Mouse (Mus musculus): ENCODE data around the gene Fer1l5. TPM values are rescaled to one million over a fixed set of nuclear protein-coding genes. Genes with fewer than 3 reads are reported as not detected.

Gene Fer1l5
- polyA plus RNA-seq, 1 experiment from 2014 or later = 1.3 TPM

DNA sequence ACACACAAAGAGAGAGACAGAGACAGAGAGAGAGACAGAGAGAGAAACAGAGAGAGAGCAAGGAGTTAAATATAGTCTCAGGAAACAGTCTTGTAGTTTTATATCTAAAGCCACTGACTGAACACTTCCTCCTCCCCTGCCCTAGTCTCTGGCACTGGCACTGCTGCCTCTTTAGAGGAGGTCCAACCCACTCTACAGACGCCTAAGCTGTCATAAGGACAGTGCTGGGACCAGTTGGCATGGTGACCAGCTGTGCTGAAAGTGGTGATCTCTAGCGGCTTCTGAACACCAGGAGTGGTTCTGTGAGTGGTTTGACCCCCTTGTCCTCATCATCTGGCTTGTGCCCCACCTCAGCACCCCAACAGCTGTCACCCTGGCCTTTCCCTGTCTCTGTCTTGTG is 89.7 kb downstream of the Fer1l5 start:
- Histone ChIP-seq H3K9ac (no peak overlapping the region), H3K4me1 (no peaks in the 10 kb centered on the region), H3K36me3 (no peaks in the 10 kb centered on the region), H3K4me2 (replicated peaks) (no peak overlapping the region), H3K4me3 (no peak overlapping the region), H3K27me3 (no peaks in the 10 kb centered on the region), H3K9me3 (no peaks in the 10 kb centered on the region), H3K27ac (no peak overlapping the region)
- WGBS = 53% methylated on average over 2 of the region's 2 CpGs
- ATAC-seq (ENCODE audit: insufficient number of reproducible peaks, insufficient read depth, low FRiP score, low TSS enrichment) = no peak

GRCm38 (mm10) chr1:36465641-36466160 is 93.6 kb downstream of the Fer1l5 start:
- WGBS = 72% methylated on average over 4 of the region's 4 CpGs
- no peak for ATAC-seq (ENCODE audit: insufficient number of reproducible peaks, insufficient read depth, low FRiP score, low TSS enrichment)
- Histone ChIP-seq H3K27me3 (no peaks in the 10 kb centered on the region), H3K4me1 (no peaks in the 10 kb centered on the region), H3K4me3 (no peak overlapping the region), H3K4me2 (replicated peaks) (no peak overlapping the region), H3K9ac (no peak overlapping the region), H3K9me3 (no peaks in the 10 kb centered on the region), H3K27ac (no peak overlapping the region), H3K36me3 (no peaks in the 10 kb centered on the region)

- 45% methylated on average over 5 of the region's 5 CpGs for WGBS
- H3K9me3 ChIP-seq = no peaks in the 10 kb centered on the region
- H3K9ac ChIP-seq = no peak overlapping the region
Measured at GRCm38 (mm10) chr1:36467446-36467845, 95.4 kb downstream of the Fer1l5 start.

DNA sequence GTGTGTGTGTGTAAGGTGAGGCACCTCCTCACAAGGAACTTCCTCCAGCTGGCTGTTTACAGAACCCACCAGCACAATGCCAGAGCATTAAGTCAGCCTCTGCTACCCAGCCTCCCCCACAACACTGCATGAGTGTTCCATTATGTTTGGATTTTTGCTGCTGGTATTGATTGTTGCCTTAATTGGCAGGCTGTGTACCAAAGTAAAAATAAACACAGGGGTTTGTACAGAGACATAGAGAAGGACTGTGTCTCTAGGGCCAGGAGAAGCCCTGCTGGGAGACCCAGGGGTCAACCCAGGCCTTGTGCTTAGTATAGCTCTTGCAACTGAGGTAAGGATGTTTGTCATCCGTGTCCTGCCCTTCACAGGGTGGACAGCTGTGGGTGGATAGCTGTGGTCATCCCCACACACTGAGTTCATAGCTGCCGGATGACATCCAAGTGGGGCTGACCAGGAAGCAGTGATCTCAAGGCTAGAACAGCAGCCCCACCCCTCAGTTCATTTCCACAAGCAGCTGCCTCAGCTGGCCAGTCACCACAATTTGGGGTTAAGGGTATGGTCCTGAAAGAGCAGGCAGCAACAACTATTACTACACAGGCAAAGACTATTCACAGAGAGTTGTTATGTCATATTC is 97.8 kb downstream of the Fer1l5 start:
- ATAC-seq (ENCODE audit: insufficient number of reproducible peaks, insufficient read depth, low FRiP score, low TSS enrichment) = no peak
- Histone ChIP-seq H3K4me1 (peaks cover 31% of the 10 kb centered on the region), H3K9me3 (no peaks in the 10 kb centered on the region), H3K27ac (0 out of 2 replicates have a peak overlapping the region, but pooled peaks have one; percentile 36), H3K27me3 (no peaks in the 10 kb centered on the region), H3K36me3 (no peaks in the 10 kb centered on the region), H3K4me3 (no peak overlapping the region), H3K9ac (no peak overlapping the region), H3K4me2 (replicated peaks) (no peak overlapping the region)
- 15% methylated on average over 2 of the region's 2 CpGs for WGBS

More at GRCm38 (mm10) chr1:36467446-36467845, 95.4 kb downstream of the Fer1l5 start:
- ATAC-seq (ENCODE audit: insufficient number of reproducible peaks, insufficient read depth, low FRiP score, low TSS enrichment) = no peak
- Histone ChIP-seq H3K4me3 (no peak overlapping the region), H3K36me3 (no peaks in the 10 kb centered on the region), H3K4me2 (replicated peaks) (no peak overlapping the region), H3K27me3 (no peaks in the 10 kb centered on the region), H3K27ac (no peak overlapping the region), H3K4me1 (peaks cover 6% of the 10 kb centered on the region)

GRCm38 (mm10) chr1:36471181-36472105 is 99.4 kb downstream of the Fer1l5 start, which contains the start of gene Cnnm4:
Gene Cnnm4, plus strand, starts transcription at chr1:36471620.
- peak within 1 kb of the TSS; percentile 66 for H3K9ac ChIP-seq
- H3K9me3 ChIP-seq = no peaks in the 10 kb centered on the region
- peak within 1 kb of the TSS; percentile 69 for H3K4me2 ChIP-seq (replicated peaks)
- H3K36me3 ChIP-seq = no peaks in the 10 kb centered on the region
- H3K4me3 ChIP-seq = peak within 1 kb of the TSS; percentile 63
- peak; percentile 86 for ATAC-seq (ENCODE audit: insufficient number of reproducible peaks, insufficient read depth, low FRiP score, low TSS enrichment)
- WGBS = under 1% methylated on average over 81 of the region's 98 CpGs
- no peaks in the 10 kb centered on the region for H3K27me3 ChIP-seq
- H3K27ac ChIP-seq = peak within 1 kb of the TSS; percentile 67; the same call in 1 of the 2 replicates
- H3K4me1 ChIP-seq = peaks cover 46% of the 10 kb centered on the region

Small RNA genes within 50 kb of the gene (microRNA-seq; reads per million reads assigned to microRNA genes)
- gene Mir6898 = not detected

Other genes with a start within 250 kb of the Fer1l5 start
- gene Uggt1, start 127.6 kb upstream of the Fer1l5 start, polyA plus RNA-seq (2016; fragmentation: Nextera tagmentation; extraction: Ambion mirVana) = 52.7 and 54.7 TPM in 2 replicates
- gene Neurl3, start 97.6 kb upstream of the Fer1l5 start, polyA plus RNA-seq (2016; fragmentation: Nextera tagmentation; extraction: Ambion mirVana) = 0.80 and 0.90 TPM in 2 replicates
- gene Arid5a, start 64.6 kb upstream of the Fer1l5 start, polyA plus RNA-seq (2016; fragmentation: Nextera tagmentation; extraction: Ambion mirVana) = 5.1 and 5.8 TPM in 2 replicates
- 54.1 and 58.7 TPM in 2 replicates for gene Kansl3, start 3.1 kb upstream of the Fer1l5 start, polyA plus RNA-seq (2016; fragmentation: Nextera tagmentation; extraction: Ambion mirVana)
- gene Lman2l, start 73.0 kb downstream of the Fer1l5 start, polyA plus RNA-seq (2016; fragmentation: Nextera tagmentation; extraction: Ambion mirVana) = 65.2 and 68.2 TPM in 2 replicates
- 15.3 and 16.1 TPM in 2 replicates for gene Cnnm4, start 99.3 kb downstream of the Fer1l5 start, polyA plus RNA-seq (2016; fragmentation: Nextera tagmentation; extraction: Ambion mirVana)
- 4.3 and 5.6 TPM in 2 replicates for gene Cnnm3, start 139.6 kb downstream of the Fer1l5 start, polyA plus RNA-seq (2016; fragmentation: Nextera tagmentation; extraction: Ambion mirVana)
- 19.2 and 24.0 TPM in 2 replicates for gene Ankrd23, start 164.6 kb downstream of the Fer1l5 start, polyA plus RNA-seq (2016; fragmentation: Nextera tagmentation; extraction: Ambion mirVana)
- gene Gm42417, start 167.1 kb downstream of the Fer1l5 start, polyA plus RNA-seq (2016; fragmentation: Nextera tagmentation; extraction: Ambion mirVana) = 0.49 TPM in 1 of 2 replicates, not detected in the other
- 20.4 and 23.9 TPM in 2 replicates for gene Ankrd39, start 175.2 kb downstream of the Fer1l5 start, polyA plus RNA-seq (2016; fragmentation: Nextera tagmentation; extraction: Ambion mirVana)
- 29.3 and 29.4 TPM in 2 replicates for gene Sema4c, start 186.1 kb downstream of the Fer1l5 start, polyA plus RNA-seq (2016; fragmentation: Nextera tagmentation; extraction: Ambion mirVana)

Data from embryonic facial prominence, embryonic 12.5 days (tissue).